Mouse (Mus musculus): ENCODE measurements around the gene Mief1. TPM values are rescaled to one million over a fixed set of nuclear protein-coding genes. Genes with fewer than 3 reads are reported as not detected.

Gene Mief1
- polyA plus RNA-seq (2015; fragmentation: Illumina TruSeq; extraction: RNeasy Lipid Tissue Mini Kit (QIAGEN cat#74804); ENCODE audit: low read depth, low replicate concordance): 14.1 TPM

GRCm38 (mm10) chr15:80233733-80234509 is at the start of gene Mief1:
Mief1 (plus strand) TSS chr15:80234018.

GRCm38 (mm10) chr15:80235535-80235934 is 1.7 kb downstream of the Mief1 start, which contains the start of gene AC140267.1:
AC140267.1 (plus strand) TSS chr15:80235835.

GRCm38 (mm10) chr15:80254847-80255645 is 21.2 kb downstream of the Mief1 start, which contains the start of gene Atf4:
Atf4 (plus strand) TSS chr15:80255184.

GRCm38 (mm10) chr15:80263610-80264575 is 30.1 kb downstream of the Mief1 start, which contains the start of gene Rps19bp1:
Rps19bp1 (minus strand) TSS chr15:80264315.

GRCm38 (mm10) chr15:80286851-80287415 is 53.1 kb downstream of the Mief1 start, which contains the start of gene Cacna1i:
Cacna1i (plus strand) TSS chr15:80287238.

Other genes starting within 250 kb of the Mief1 start
- 17.7 TPM for gene Pdgfb, start 219.0 kb upstream of the Mief1 start, polyA plus RNA-seq (2015; fragmentation: Illumina TruSeq; extraction: RNeasy Lipid Tissue Mini Kit (QIAGEN cat#74804); ENCODE audit: low read depth, low replicate concordance)
- gene Syngr1, start 142.7 kb upstream of the Mief1 start, polyA plus RNA-seq (2015; fragmentation: Illumina TruSeq; extraction: RNeasy Lipid Tissue Mini Kit (QIAGEN cat#74804); ENCODE audit: low read depth, low replicate concordance): 307 TPM
- 1,138 TPM for gene Rpl3, start 142.2 kb upstream of the Mief1 start, polyA plus RNA-seq (2015; fragmentation: Illumina TruSeq; extraction: RNeasy Lipid Tissue Mini Kit (QIAGEN cat#74804); ENCODE audit: low read depth, low replicate concordance)
- gene Tab1, start 100.9 kb upstream of the Mief1 start, polyA plus RNA-seq (2015; fragmentation: Illumina TruSeq; extraction: RNeasy Lipid Tissue Mini Kit (QIAGEN cat#74804); ENCODE audit: low read depth, low replicate concordance): 20.6 TPM
- gene Mgat3, start 60.3 kb upstream of the Mief1 start, polyA plus RNA-seq (2015; fragmentation: Illumina TruSeq; extraction: RNeasy Lipid Tissue Mini Kit (QIAGEN cat#74804); ENCODE audit: low read depth, low replicate concordance): 83.1 TPM
- not detected for gene AC140267.1, start 1.8 kb downstream of the Mief1 start, polyA plus RNA-seq (2015; fragmentation: Illumina TruSeq; extraction: RNeasy Lipid Tissue Mini Kit (QIAGEN cat#74804); ENCODE audit: low read depth, low replicate concordance)
- gene Atf4, start 21.2 kb downstream of the Mief1 start, polyA plus RNA-seq (2015; fragmentation: Illumina TruSeq; extraction: RNeasy Lipid Tissue Mini Kit (QIAGEN cat#74804); ENCODE audit: low read depth, low replicate concordance): 207 TPM
- gene Rps19bp1, start 30.3 kb downstream of the Mief1 start, polyA plus RNA-seq (2015; fragmentation: Illumina TruSeq; extraction: RNeasy Lipid Tissue Mini Kit (QIAGEN cat#74804); ENCODE audit: low read depth, low replicate concordance): 46.0 TPM
- 30.2 TPM for gene Cacna1i, start 53.2 kb downstream of the Mief1 start, polyA plus RNA-seq (2015; fragmentation: Illumina TruSeq; extraction: RNeasy Lipid Tissue Mini Kit (QIAGEN cat#74804); ENCODE audit: low read depth, low replicate concordance)

Measured in brain, adult 10 weeks (tissue).